Mouse (Mus musculus) kidney, postnatal 0 days (tissue): ENCODE measurements around the gene B3galt1. TPM values are rescaled to one million over a fixed set of nuclear protein-coding genes. Genes with fewer than 3 reads are reported as not detected.

ENCODE experiments used
- ATAC-seq: fragments of 200-750 bp; cut with Nextera tagmentation; replicated peaks from 2 replicates; pipeline ENCODE4 v1.8.0; 2017; ENCODE audit warnings: low read depth, moderate number of reproducible peaks, moderate TSS enrichment, moderate library complexity; ENCODE audit not compliant: low FRiP score
- DNase-seq: peaks from one replicate; pipeline ENCODE4 v3.0.0-alpha.2; 2016; ENCODE audit warnings: low spot score
- H3K27ac ChIP-seq: fragments of 300-500 bp; sonication (generic); 2 replicates; pipeline ENCODE4 v1.5.1; 2014; ENCODE audit warnings: mild to moderate bottlenecking
- H3K27me3 ChIP-seq: fragments of 300-500 bp; sonication (generic); 2 replicates; pipeline ENCODE4 v1.6.1; 2014; ENCODE audit warnings: low read length, mixed read lengths; ENCODE audit not compliant: insufficient read depth
- H3K36me3 ChIP-seq: fragments of 300-500 bp; sonication (generic); 2 replicates; pipeline ENCODE4 v1.6.1; 2014; ENCODE audit warnings: low read length, mixed read lengths; ENCODE audit not compliant: insufficient read depth
- H3K4me1 ChIP-seq: fragments of 300-500 bp; sonication (generic); replicated peaks from 2 replicates; pipeline ENCODE4 v1.6.1; 2014; ENCODE audit warnings: antibody characterized with exemption, low read length, mixed read lengths; ENCODE audit not compliant: insufficient read depth
- H3K4me2 ChIP-seq: fragments of 300-500 bp; sonication (generic); 2 replicates; pipeline ENCODE4 v1.6.1; 2014; ENCODE audit warnings: mild to moderate bottlenecking, low read length, moderate library complexity, mixed read lengths
- H3K4me3 ChIP-seq: fragments of 300-500 bp; sonication (generic); replicated peaks from 2 replicates; pipeline ENCODE4 v1.5.1; 2014; ENCODE audit warnings: low read depth, low read length
- H3K9ac ChIP-seq: fragments of 300-500 bp; sonication (generic); 2 replicates; pipeline ENCODE4 v1.6.1; 2014; ENCODE audit warnings: low read depth, low read length
- H3K9me3 ChIP-seq: fragments of 300-500 bp; sonication (generic); replicated peaks from 2 replicates; pipeline ENCODE4 v1.6.1; 2016; ENCODE audit warnings: low read length, inconsistent platforms, mixed read lengths
- CTCF ChIP-seq: IDR thresholded peaks from 2 replicates; pipeline ENCODE4 v1.5.1; 2016; ENCODE audit warnings: antibody characterized with exemption, low read depth, mild to moderate bottlenecking, moderate library complexity
- WGBS: fragments of 180-500 bp; shearing (Covaris S2); extraction: QIAGEN DNeasy Blood & Tissue Kit; methylation state at CpG from one replicate; pipeline ENCODE4 v1.1.7; 2014; 5-methylcytosine and 5-hydroxymethylcytosine counted together
- polyA plus RNA-seq: library from polyadenylated mRNA; unstranded; fragments of >200 nt; fragmentation: Nextera tagmentation; extraction: Ambion mirVana; gene quantifications from 2 replicates; pipeline ENCODE4 v1.2.1, GENCODE M21; 2015

The B3galt1 gene
- polyA plus RNA-seq, 1 experiment from 2014 or later: 4.8 TPM

GRCm38 (mm10) chr2:67847806-67848205 lies 282.1 kb downstream of the B3galt1 start:
- H3K4me1 ChIP-seq: no peaks in the 10 kb centered on the region
- no peaks in the 10 kb centered on the region for H3K27me3 ChIP-seq
- H3K27ac ChIP-seq: no peak overlapping the region
- no peak overlapping the region for H3K9ac ChIP-seq
- ATAC-seq (no peak), DNase-seq (no peak)
- no peak for TF ChIP-seq CTCF
- no peak overlapping the region for H3K4me2 ChIP-seq
- no peaks in the 10 kb centered on the region for H3K36me3 ChIP-seq
- no peaks in the 10 kb centered on the region for H3K9me3 ChIP-seq
- 86% methylated on average over 8 of the region's 8 CpGs for WGBS
- no peak overlapping the region for H3K4me3 ChIP-seq

GRCm38 (mm10) chr2:67850725-67851124 lies 285.1 kb downstream of the B3galt1 start:
- no peak overlapping the region for H3K9ac ChIP-seq
- H3K4me1 ChIP-seq: no peaks in the 10 kb centered on the region
- no peaks in the 10 kb centered on the region for H3K36me3 ChIP-seq
- ATAC-seq: no peak
- H3K9me3 ChIP-seq: no peaks in the 10 kb centered on the region
- no peak for TF ChIP-seq CTCF
- H3K27ac ChIP-seq: no peak overlapping the region
- 81% methylated on average over 3 of the region's 3 CpGs for WGBS
- no peak overlapping the region for H3K4me3 ChIP-seq
- H3K4me2 ChIP-seq: no peak overlapping the region
- DNase-seq: no peak
- H3K27me3 ChIP-seq: no peaks in the 10 kb centered on the region

GRCm38 (mm10) chr2:67858340-67858739 lies 292.7 kb downstream of the B3galt1 start:
- Histone ChIP-seq H3K4me3 (no peak overlapping the region), H3K27ac (no peak overlapping the region), H3K36me3 (no peaks in the 10 kb centered on the region), H3K9me3 (no peaks in the 10 kb centered on the region), H3K9ac (no peak overlapping the region), H3K4me2 (no peak overlapping the region), H3K27me3 (no peaks in the 10 kb centered on the region), H3K4me1 (no peaks in the 10 kb centered on the region)
- DNase-seq: no peak
- WGBS: 79% methylated on average over 2 of the region's 2 CpGs
- no peak for TF ChIP-seq CTCF
- ATAC-seq: no peak

GRCm38 (mm10) chr2:67859004-67859403 lies 293.3 kb downstream of the B3galt1 start:
- no peak for TF ChIP-seq CTCF
- WGBS: 81% methylated on average over 2 of the region's 2 CpGs
- no peak for ATAC-seq

DNA sequence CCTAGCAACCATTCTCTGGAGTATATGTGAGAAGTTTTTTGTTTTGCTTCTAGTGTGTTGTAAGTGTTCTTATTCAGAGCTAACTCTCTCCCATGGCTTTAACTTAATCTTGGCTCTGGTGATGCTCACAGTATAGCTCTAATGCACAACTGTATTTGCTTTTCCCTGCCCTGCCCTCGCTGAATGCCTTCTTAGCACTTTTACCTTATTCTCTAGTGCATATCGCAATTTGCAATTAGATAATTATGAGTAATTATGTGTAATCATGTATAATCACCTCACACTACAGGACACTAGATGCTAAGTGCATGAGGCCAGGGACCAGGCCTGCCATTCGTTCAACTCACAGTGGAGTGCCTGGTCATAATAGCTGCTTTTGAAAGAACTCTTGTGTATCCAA lies 307.7 kb downstream of the B3galt1 start:
- no peak overlapping the region for H3K4me3 ChIP-seq
- H3K4me2 ChIP-seq: no peak overlapping the region
- TF ChIP-seq CTCF: no peak
- ATAC-seq: no peak
- no peaks in the 10 kb centered on the region for H3K4me1 ChIP-seq
- H3K27ac ChIP-seq: no peak overlapping the region
- 83% methylated on average over 3 of the region's 3 CpGs for WGBS
- H3K36me3 ChIP-seq: no peaks in the 10 kb centered on the region
- no peaks in the 10 kb centered on the region for H3K27me3 ChIP-seq
- DNase-seq: no peak
- no peaks in the 10 kb centered on the region for H3K9me3 ChIP-seq
- no peak overlapping the region for H3K9ac ChIP-seq

More at GRCm38 (mm10) chr2:67859004-67859403, 293.3 kb downstream of the B3galt1 start:
- H3K27ac ChIP-seq: no peak overlapping the region
- H3K4me1 ChIP-seq: no peaks in the 10 kb centered on the region
- H3K4me2 ChIP-seq: no peak overlapping the region
- H3K27me3 ChIP-seq: no peaks in the 10 kb centered on the region
- no peaks in the 10 kb centered on the region for H3K9me3 ChIP-seq
- H3K36me3 ChIP-seq: no peaks in the 10 kb centered on the region
- no peak for DNase-seq
- H3K4me3 ChIP-seq: no peak overlapping the region
- H3K9ac ChIP-seq: no peak overlapping the region

GRCm38 (mm10) chr2:67879836-67880235 lies 314.2 kb downstream of the B3galt1 start:
- no peaks in the 10 kb centered on the region for H3K9me3 ChIP-seq
- H3K9ac ChIP-seq: no peak overlapping the region
- H3K4me1 ChIP-seq: no peaks in the 10 kb centered on the region
- H3K36me3 ChIP-seq: no peaks in the 10 kb centered on the region
- H3K4me2 ChIP-seq: no peak overlapping the region
- no peak for DNase-seq
- TF ChIP-seq CTCF: no peak
- H3K4me3 ChIP-seq: no peak overlapping the region
- H3K27ac ChIP-seq: no peak overlapping the region
- ATAC-seq: no peak
- H3K27me3 ChIP-seq: no peaks in the 10 kb centered on the region
- 68% methylated on average over 3 of the region's 3 CpGs for WGBS

DNA sequence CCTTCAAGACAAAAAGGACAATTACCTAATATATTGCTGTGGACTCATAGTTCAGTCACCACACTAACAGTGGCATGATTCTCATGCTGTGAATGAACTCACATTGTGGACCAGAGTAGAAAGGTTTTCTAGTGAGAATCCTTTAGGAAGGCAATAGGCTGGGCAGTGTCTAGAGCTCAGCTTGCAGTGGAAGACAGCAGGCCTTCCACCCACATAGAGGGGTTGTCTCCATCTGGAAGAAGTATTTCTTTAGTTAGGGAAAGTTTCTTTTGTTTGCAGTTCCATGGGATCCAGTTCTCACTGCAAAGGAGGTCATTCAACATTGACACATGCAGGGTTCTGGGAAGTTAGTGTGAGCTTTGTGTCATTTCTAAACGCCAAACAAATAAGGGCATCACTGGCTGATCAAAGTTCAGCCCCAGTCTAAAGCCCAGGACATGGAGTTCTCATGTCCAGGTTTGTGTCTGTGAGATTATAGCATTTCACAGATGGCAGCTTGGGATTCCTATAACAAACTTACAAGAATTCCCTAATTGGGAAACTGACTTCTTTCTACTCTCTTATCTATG lies 316.1 kb downstream of the B3galt1 start:
- no peak for TF ChIP-seq CTCF
- Histone ChIP-seq H3K9ac (no peak overlapping the region), H3K27me3 (no peaks in the 10 kb centered on the region), H3K4me3 (no peak overlapping the region), H3K4me2 (no peak overlapping the region), H3K36me3 (no peaks in the 10 kb centered on the region), H3K4me1 (no peaks in the 10 kb centered on the region), H3K27ac (no peak overlapping the region), H3K9me3 (no peaks in the 10 kb centered on the region)
- 81% methylated on average over 1 of the region's 1 CpGs for WGBS
- no peak for DNase-seq
- ATAC-seq: no peak
